Mouse (Mus musculus) MEL (cell line): ENCODE measurements around the gene Ptpn9. TPM values are rescaled to one million over a fixed set of nuclear protein-coding genes. Genes with fewer than 3 reads are reported as not detected.
A peak's percentile ranks its signal among the peaks of the same experiment; 100 is the strongest.

Experiments
- DNase-seq: peaks from one replicate; pipeline ENCODE4 v3.0.0; 2011; ENCODE audit warnings: low read depth, low spot score
- H3K27ac ChIP-seq: 2 replicates; pipeline ENCODE4 v1.5.1; 2012; ENCODE audit warnings: low read depth, mild to moderate bottlenecking, control low read depth, low read length, moderate library complexity; ENCODE audit not compliant: control insufficient read depth
- H3K27me3 ChIP-seq, 2 experiments: fragments of 150-350 bp in 1 of 2; sonication (generic) in 1 of 2; 2 replicates each; pipeline ENCODE4 v1.6.1; 2012; ENCODE audit warnings: low read length in 2 of 2, mild to moderate bottlenecking in 2 of 2, improper control_type of control experiment in 1 of 2, moderate library complexity in 1 of 2; ENCODE audit not compliant: insufficient read depth in 2 of 2, control insufficient read depth in 1 of 2
- H3K36me3 ChIP-seq, 2 experiments: 2 replicates each; pipeline ENCODE4 v1.6.1; 2012 to 2014; ENCODE audit warnings: low read length in 2 of 2, improper control_type of control experiment in 1 of 2, inconsistent platforms in 1 of 2, mild to moderate bottlenecking in 1 of 2; ENCODE audit not compliant: insufficient read depth in 2 of 2, control insufficient read depth in 1 of 2
- H3K4me1 ChIP-seq, 2 experiments: fragments of 150-350 bp in 1 of 2; sonication (generic) in 1 of 2; 2 replicates each; pipeline ENCODE4 v1.6.1; 2012; ENCODE audit warnings: low read length in 2 of 2, improper control_type of control experiment in 1 of 2, mild to moderate bottlenecking in 1 of 2; ENCODE audit not compliant: insufficient read depth in 2 of 2, control insufficient read depth in 1 of 2
- H3K4me3 ChIP-seq, 2 experiments: fragments of 150-350 bp in 1 of 2; sonication (generic) in 1 of 2; 2 replicates each; pipeline ENCODE4 v1.5.1; 2012; ENCODE audit warnings: low read depth in 2 of 2, low read length in 2 of 2, mild to moderate bottlenecking in 2 of 2, moderate library complexity in 2 of 2, control low read depth in 1 of 2, improper control_type of control experiment in 1 of 2; ENCODE audit not compliant: control insufficient read depth in 1 of 2, insufficient read depth in 1 of 2
- H3K79me2 ChIP-seq: 2 replicates; pipeline ENCODE4 v1.6.1; 2012; ENCODE audit warnings: mild to moderate bottlenecking, low read length, moderate library complexity; ENCODE audit not compliant: control insufficient read depth, poor library complexity, insufficient read depth
- H3K9ac ChIP-seq: 2 replicates; pipeline ENCODE4 v1.6.1; 2012; ENCODE audit warnings: low read depth, mild to moderate bottlenecking, control low read depth, low read length, moderate library complexity; ENCODE audit not compliant: control insufficient read depth, poor library complexity, severe bottlenecking
- H3K9me3 ChIP-seq: fragments of 150-350 bp; sonication (generic); replicated peaks from 2 replicates; pipeline ENCODE4 v1.6.1; 2012; ENCODE audit warnings: mild to moderate bottlenecking, low read length, improper control_type of control experiment, moderate library complexity; ENCODE audit not compliant: insufficient read depth
- CHD1 ChIP-seq: IDR thresholded peaks from 2 replicates; pipeline ENCODE4 v1.6.1; 2012; ENCODE audit warnings: low read depth, mild to moderate bottlenecking, inconsistent platforms, low read length, improper control_type of control experiment
- CTCF ChIP-seq, 3 experiments: IDR thresholded peaks in 2 of 3; conservative IDR thresholded peaks in 1 of 3; 2 replicates each; pipeline ENCODE4 v1.5.1; 2011 to 2012; ENCODE audit warnings: low read length in 3 of 3, low read depth in 2 of 3, mild to moderate bottlenecking in 2 of 3, improper control_type of control experiment in 1 of 3, inconsistent platforms in 1 of 3, mixed read lengths in 1 of 3, moderate library complexity in 1 of 3; ENCODE audit not compliant: control insufficient read depth in 1 of 3, insufficient read depth in 1 of 3, poor library complexity in 1 of 3, severe bottlenecking in 1 of 3
- EP300 ChIP-seq, 2 experiments: IDR thresholded peaks; 2 replicates each; pipeline ENCODE4 v1.6.1; 2011; ENCODE audit warnings: improper control_type of control experiment in 2 of 2, low read length in 2 of 2, low read depth in 1 of 2, mild to moderate bottlenecking in 1 of 2
- ETS1 ChIP-seq: IDR thresholded peaks from 2 replicates; pipeline ENCODE4 v1.6.1; 2012; ENCODE audit warnings: low read depth, mild to moderate bottlenecking, inconsistent platforms, low read length, improper control_type of control experiment, moderate library complexity
- GABPA ChIP-seq: IDR thresholded peaks from 2 replicates; pipeline ENCODE4 v1.6.1; 2012; ENCODE audit warnings: low read depth, mild to moderate bottlenecking, inconsistent platforms, low read length, improper control_type of control experiment, moderate library complexity
- MAZ ChIP-seq: IDR thresholded peaks from 2 replicates; pipeline ENCODE4 v1.6.1; 2012; ENCODE audit warnings: low read depth, mild to moderate bottlenecking, inconsistent platforms, low read length, improper control_type of control experiment
- MEF2A ChIP-seq: IDR thresholded peaks from 2 replicates; pipeline ENCODE4 v1.6.1; 2014; ENCODE audit warnings: low read depth, mild to moderate bottlenecking, inconsistent platforms, low read length, improper control_type of control experiment; ENCODE audit not compliant: poor library complexity, insufficient replicate concordance, severe bottlenecking; ENCODE audit errors: extremely low read depth
- MXI1 ChIP-seq: IDR thresholded peaks from 2 replicates; pipeline ENCODE4 v1.6.1; 2011; ENCODE audit warnings: mild to moderate bottlenecking, low read depth, low read length, improper control_type of control experiment
- NELFE ChIP-seq: IDR thresholded peaks from 2 replicates; pipeline ENCODE4 v1.6.1; 2011; ENCODE audit warnings: low read depth, low read length, improper control_type of control experiment
- NRF1 ChIP-seq: IDR thresholded peaks from 2 replicates; pipeline ENCODE4 v1.6.1; 2014; ENCODE audit warnings: low read depth, mild to moderate bottlenecking, inconsistent platforms, low read length, improper control_type of control experiment, moderate library complexity; ENCODE audit not compliant: poor library complexity, insufficient read depth, severe bottlenecking
- TCF12 ChIP-seq: IDR thresholded peaks from 2 replicates; pipeline ENCODE4 v1.6.1; 2014; ENCODE audit warnings: low read depth, mild to moderate bottlenecking, inconsistent platforms, low read length, improper control_type of control experiment, moderate library complexity
- USF1 ChIP-seq: IDR thresholded peaks from 2 replicates; pipeline ENCODE4 v1.6.1; 2014; ENCODE audit warnings: low read depth, mild to moderate bottlenecking, inconsistent platforms, low read length, improper control_type of control experiment, moderate library complexity
- polyA plus RNA-seq, 2 experiments: library from polyadenylated mRNA; stranded (reverse) in 1 of 2; unstranded in 1 of 2; fragments of >175 nt in 1 of 2; fragments of >200 nt in 1 of 2; gene quantifications; 2 replicates each; pipeline versions ENCODE4 v1.2.1 to v1.2.4; 2012; ENCODE audit warnings: low replicate concordance in 2 of 2, low read depth in 1 of 2; ENCODE audit not compliant: insufficient read length in 2 of 2, insufficient read depth in 1 of 2, missing spikeins in 1 of 2
- total RNA-seq: library from RNA; depleted of rRNA; stranded (reverse); fragments of 300-350 nt; gene quantifications from 2 replicates; pipeline ENCODE4 v1.2.3, GENCODE M21; 2012

Ptpn9 gene
- total and polyA plus RNA-seq, 3 experiments = 10.6 to 24.3 TPM; not detected in 1

GRCm38 (mm10) chr9:56956966-56957675 is 37.6 kb upstream of the Ptpn9 start:
- DNase-seq = no peak
- H3K4me1 ChIP-seq = 0 out of 4 replicates have a peak, but pooled peaks cover 0 to under 1% of the 10 kb centered on the region in 2 experiments
- H3K27ac ChIP-seq = no peak overlapping the region
- TF ChIP-seq CHD1 (no peak), EP300 (IDR thresholded peaks at IDR 0.05; ENCODE audit: low read depth in 1 of 2, low read length in 2 of 2) (no peak), TCF12 (no peak), GABPA (no peak), NELFE (no peak)
- H3K4me3 ChIP-seq = no peak overlapping the region
- no peaks in the 10 kb centered on the region for H3K79me2 ChIP-seq
- no peaks in the 10 kb centered on the region for H3K9me3 ChIP-seq
- H3K27me3 ChIP-seq = no peaks in the 10 kb centered on the region
- peaks cover 0 to 2% of the 10 kb centered on the region in 2 experiments; a peak in 2 of 4 replicates for H3K36me3 ChIP-seq
- H3K9ac ChIP-seq = no peak overlapping the region

- Histone ChIP-seq H3K79me2 (no peaks in the 10 kb centered on the region), H3K27me3 (no peaks in the 10 kb centered on the region), H3K9me3 (no peaks in the 10 kb centered on the region), H3K9ac (no peak overlapping the region), H3K27ac (no peak overlapping the region), H3K4me1 (peaks cover 3 to 10% of the 10 kb centered on the region in 2 experiments), H3K36me3 (peaks cover 2 to 9% of the 10 kb centered on the region in 2 experiments; a peak in 3 of 4 replicates), H3K4me3 (no peak overlapping the region)
- no peak for TF ChIP-seq TCF12
- TF ChIP-seq NRF1 = no peak
- no peak for TF ChIP-seq GABPA
- TF ChIP-seq MEF2A = no peak
- no peak for TF ChIP-seq CTCF (IDR thresholded peaks at IDR 0.05 in 2 of 3, conservative IDR thresholded peaks at IDR 0.05 in 1 of 3; ENCODE audit: control insufficient read depth in 1 of 3, insufficient read depth in 1 of 3, low read depth in 2 of 3, low read length in 3 of 3, poor library complexity in 1 of 3, severe bottlenecking in 1 of 3)
- no peak for TF ChIP-seq ETS1
- TF ChIP-seq USF1 = no peak
- no peak for DNase-seq
Measured at GRCm38 (mm10) chr9:56958689-56959088, 36.0 kb upstream of the Ptpn9 start.

- H3K4me1 ChIP-seq = peaks cover 3 to 10% of the 10 kb centered on the region in 2 experiments
- H3K9ac ChIP-seq = no peak overlapping the region
- H3K4me3 ChIP-seq = no peak overlapping the region
- H3K9me3 ChIP-seq = no peaks in the 10 kb centered on the region
- H3K36me3 ChIP-seq = peaks cover 2 to 9% of the 10 kb centered on the region in 2 experiments; a peak in 3 of 4 replicates
- no peak for TF ChIP-seq MAZ
- TF ChIP-seq MXI1 = no peak
- peak in 2 of 3 experiments; percentile 23 to 29; a peak in 3 of 6 replicates for TF ChIP-seq CTCF (IDR thresholded peaks at IDR 0.05 in 2 of 3, conservative IDR thresholded peaks at IDR 0.05 in 1 of 3; ENCODE audit: control insufficient read depth in 1 of 3, insufficient read depth in 1 of 3, low read depth in 2 of 3, low read length in 3 of 3, poor library complexity in 1 of 3, severe bottlenecking in 1 of 3)
- no peaks in the 10 kb centered on the region for H3K27me3 ChIP-seq
- DNase-seq = no peak
- H3K27ac ChIP-seq = no peak overlapping the region
- no peaks in the 10 kb centered on the region for H3K79me2 ChIP-seq
Measured at GRCm38 (mm10) chr9:56961591-56961990, 33.1 kb upstream of the Ptpn9 start.
